Mouse (Mus musculus) intestine, embryonic 15.5 days (tissue): Measurements from ENCODE around the gene Gm20388. TPM values are rescaled to one million over a fixed set of nuclear protein-coding genes. Genes with fewer than 3 reads are reported as not detected.

Source experiments
- ATAC-seq: fragments of 200-750 bp; cut with Nextera tagmentation; 2 replicates; pipeline ENCODE4 v1.8.0; 2017; ENCODE audit warnings: moderate TSS enrichment, moderate library complexity
- H3K27ac ChIP-seq: fragments of 300-500 bp; sonication (generic); 2 replicates; pipeline ENCODE4 v1.5.1; 2015; ENCODE audit warnings: mild to moderate bottlenecking, inconsistent platforms
- H3K27me3 ChIP-seq: fragments of 300-500 bp; sonication (generic); replicated peaks from 2 replicates; pipeline ENCODE4 v1.6.1; 2015; ENCODE audit warnings: inconsistent platforms
- H3K36me3 ChIP-seq: fragments of 300-500 bp; sonication (generic); 2 replicates; pipeline ENCODE4 v1.6.1; 2015; ENCODE audit warnings: inconsistent platforms
- H3K4me1 ChIP-seq: fragments of 300-500 bp; sonication (generic); replicated peaks from 2 replicates; pipeline ENCODE4 v1.6.1; 2015; ENCODE audit warnings: inconsistent platforms
- H3K4me2 ChIP-seq: fragments of 300-500 bp; sonication (generic); replicated peaks from 2 replicates; pipeline ENCODE4 v1.6.1; 2015; ENCODE audit warnings: mild to moderate bottlenecking, inconsistent platforms
- H3K4me3 ChIP-seq: fragments of 300-500 bp; sonication (generic); replicated peaks from 2 replicates; pipeline ENCODE4 v1.5.1; 2015; ENCODE audit warnings: inconsistent platforms
- H3K9ac ChIP-seq: fragments of 300-500 bp; sonication (generic); 2 replicates; pipeline ENCODE4 v1.6.1; 2015; ENCODE audit warnings: inconsistent platforms
- H3K9me3 ChIP-seq: fragments of 300-500 bp; sonication (generic); 2 replicates; pipeline ENCODE4 v1.6.1; 2016; ENCODE audit warnings: inconsistent platforms
- WGBS: fragments of 180-500 bp; shearing (Covaris S2); methylation state at CpG from one replicate; pipeline ENCODE4 v1.1.7; 2015; 5-methylcytosine and 5-hydroxymethylcytosine counted together
- polyA plus RNA-seq: library from polyadenylated mRNA; unstranded; fragments of >200 nt; fragmentation: Nextera tagmentation; extraction: Ambion mirVana; gene quantifications from 2 replicates; pipeline ENCODE4 v1.2.1, GENCODE M21; 2015

Gm20388 gene
- polyA plus RNA-seq, 1 experiment from 2014 or later, result not detected

GRCm38 (mm10) chr8:122701441-122702185, 2791.0 kb downstream of the Gm20388 start:
- no peak for ATAC-seq
- Histone ChIP-seq H3K9me3 (no peaks in the 10 kb centered on the region), H3K4me2 (no peak overlapping the region), H3K9ac (no peak overlapping the region), H3K4me1 (peaks cover 5% of the 10 kb centered on the region; the same call in 1 of the 2 replicates), H3K27ac (no peak overlapping the region), H3K36me3 (no peaks in the 10 kb centered on the region), H3K4me3 (no peak overlapping the region), H3K27me3 (no peaks in the 10 kb centered on the region)
- 77% methylated on average over 12 of the region's 12 CpGs for WGBS

- no peak overlapping the region for H3K4me2 ChIP-seq
- no peak overlapping the region for H3K9ac ChIP-seq
Observed at GRCm38 (mm10) chr8:122702301-122702941, 2791.8 kb downstream of the Gm20388 start.

GRCm38 (mm10) chr8:122702957-122703356, 2792.3 kb downstream of the Gm20388 start:
- Histone ChIP-seq H3K4me1 (peaks cover 5% of the 10 kb centered on the region; the same call in 1 of the 2 replicates), H3K36me3 (no peaks in the 10 kb centered on the region), H3K27ac (no peak overlapping the region), H3K9ac (no peak overlapping the region), H3K4me3 (no peak overlapping the region), H3K27me3 (no peaks in the 10 kb centered on the region), H3K4me2 (no peak overlapping the region), H3K9me3 (no peaks in the 10 kb centered on the region)
- ATAC-seq, result no peak
- WGBS, result 84% methylated on average over 6 of the region's 6 CpGs

More at GRCm38 (mm10) chr8:122702301-122702941, 2791.8 kb downstream of the Gm20388 start:
- H3K9me3 ChIP-seq, result no peaks in the 10 kb centered on the region
- ATAC-seq, result no peak
- H3K4me1 ChIP-seq, result peaks cover 5% of the 10 kb centered on the region; the same call in 1 of the 2 replicates
- 40% methylated on average over 10 of the region's 10 CpGs for WGBS
- no peaks in the 10 kb centered on the region for H3K36me3 ChIP-seq
- no peak overlapping the region for H3K27ac ChIP-seq
- H3K4me3 ChIP-seq, result no peak overlapping the region
- H3K27me3 ChIP-seq, result no peaks in the 10 kb centered on the region

- H3K4me1 ChIP-seq, result peaks cover 5% of the 10 kb centered on the region; the same call in 1 of the 2 replicates
- 73% methylated on average over 3 of the region's 3 CpGs for WGBS
Observed at GRCm38 (mm10) chr8:122704612-122705011, 2794.0 kb downstream of the Gm20388 start.

GRCm38 (mm10) chr8:122705901-122706561, 2795.4 kb downstream of the Gm20388 start:
- H3K27ac ChIP-seq, result no peak overlapping the region
- no peak overlapping the region for H3K4me2 ChIP-seq
- no peak overlapping the region for H3K4me3 ChIP-seq
- H3K36me3 ChIP-seq, result no peaks in the 10 kb centered on the region
- no peaks in the 10 kb centered on the region for H3K27me3 ChIP-seq
- no peak for ATAC-seq
- no peak overlapping the region for H3K9ac ChIP-seq
- WGBS, result 46% methylated on average over 12 of the region's 12 CpGs
- no peaks in the 10 kb centered on the region for H3K9me3 ChIP-seq
- peaks cover 5% of the 10 kb centered on the region; the same call in 1 of the 2 replicates for H3K4me1 ChIP-seq

More at GRCm38 (mm10) chr8:122704612-122705011, 2794.0 kb downstream of the Gm20388 start:
- H3K9me3 ChIP-seq, result no peaks in the 10 kb centered on the region
- no peak overlapping the region for H3K9ac ChIP-seq
- H3K27ac ChIP-seq, result no peak overlapping the region
- H3K36me3 ChIP-seq, result no peaks in the 10 kb centered on the region
- no peaks in the 10 kb centered on the region for H3K27me3 ChIP-seq
- H3K4me2 ChIP-seq, result no peak overlapping the region
- no peak overlapping the region for H3K4me3 ChIP-seq
- no peak for ATAC-seq

- ATAC-seq, result no peak
- no peak overlapping the region for H3K4me3 ChIP-seq
- H3K4me2 ChIP-seq, result no peak overlapping the region
- no peaks in the 10 kb centered on the region for H3K27me3 ChIP-seq
- no peaks in the 10 kb centered on the region for H3K9me3 ChIP-seq
- H3K27ac ChIP-seq, result no peak overlapping the region
- peaks cover 5% of the 10 kb centered on the region; the same call in 1 of the 2 replicates for H3K4me1 ChIP-seq
- no peak overlapping the region for H3K9ac ChIP-seq
- H3K36me3 ChIP-seq, result no peaks in the 10 kb centered on the region
- 61% methylated on average over 4 of the region's 4 CpGs for WGBS
Observed at GRCm38 (mm10) chr8:122707184-122707583, 2796.5 kb downstream of the Gm20388 start.

GRCm38 (mm10) chr8:122709340-122710111, 2798.9 kb downstream of the Gm20388 start:
- Histone ChIP-seq H3K9me3 (no peaks in the 10 kb centered on the region), H3K4me1 (peaks cover 5% of the 10 kb centered on the region; the same call in 1 of the 2 replicates), H3K27me3 (no peaks in the 10 kb centered on the region), H3K9ac (no peak overlapping the region), H3K36me3 (no peaks in the 10 kb centered on the region), H3K4me3 (no peak overlapping the region), H3K27ac (no peak overlapping the region), H3K4me2 (no peak overlapping the region)
- WGBS, result 45% methylated on average over 26 of the region's 26 CpGs
- peak; percentile 34; the same call in 1 of the 2 replicates for ATAC-seq

GRCm38 (mm10) chr8:122711480-122711879, 2800.8 kb downstream of the Gm20388 start:
- Histone ChIP-seq H3K4me1 (no peaks in the 10 kb centered on the region), H3K4me2 (no peak overlapping the region), H3K9me3 (no peaks in the 10 kb centered on the region), H3K9ac (no peak overlapping the region), H3K27me3 (peaks cover 2% of the 10 kb centered on the region; the same call in 1 of the 2 replicates), H3K27ac (no peak overlapping the region), H3K4me3 (no peak overlapping the region), H3K36me3 (no peaks in the 10 kb centered on the region)
- no peak for ATAC-seq
- WGBS, result 79% methylated on average over 3 of the region's 3 CpGs

GRCm38 (mm10) chr8:122711891-122712365, 2801.3 kb downstream of the Gm20388 start:
- Histone ChIP-seq H3K36me3 (no peaks in the 10 kb centered on the region), H3K4me1 (no peaks in the 10 kb centered on the region), H3K9ac (no peak overlapping the region), H3K27ac (no peak overlapping the region), H3K4me2 (no peak overlapping the region), H3K4me3 (no peak overlapping the region), H3K27me3 (peaks cover 3% of the 10 kb centered on the region; the same call in 1 of the 2 replicates), H3K9me3 (no peaks in the 10 kb centered on the region)
- 0 out of 2 replicates have a peak, but pooled peaks have one; percentile 26 for ATAC-seq
- 57% methylated on average over 11 of the region's 11 CpGs for WGBS

GRCm38 (mm10) chr8:122712411-122713156, 2801.9 kb downstream of the Gm20388 start:
- Histone ChIP-seq H3K9ac (no peak overlapping the region), H3K36me3 (no peaks in the 10 kb centered on the region), H3K27me3 (peaks cover 5% of the 10 kb centered on the region; the same call in 1 of the 2 replicates), H3K9me3 (no peaks in the 10 kb centered on the region), H3K4me1 (no peaks in the 10 kb centered on the region), H3K4me3 (no peak overlapping the region), H3K27ac (no peak overlapping the region), H3K4me2 (no peak overlapping the region)
- WGBS, result 72% methylated on average over 12 of the region's 12 CpGs
- no peak for ATAC-seq

GRCm38 (mm10) chr8:122713157-122713518, 2802.5 kb downstream of the Gm20388 start:
- Histone ChIP-seq H3K4me1 (no peaks in the 10 kb centered on the region), H3K9me3 (no peaks in the 10 kb centered on the region), H3K4me3 (no peak overlapping the region), H3K27ac (no peak overlapping the region), H3K36me3 (no peaks in the 10 kb centered on the region), H3K9ac (no peak overlapping the region), H3K4me2 (no peak overlapping the region), H3K27me3 (peaks cover 5% of the 10 kb centered on the region; the same call in 1 of the 2 replicates)
- WGBS, result 84% methylated on average over 5 of the region's 5 CpGs
- no peak for ATAC-seq
